Comparison of ENCODE assay signal across 8 mouse cellular contexts in the genomic region with DNA sequence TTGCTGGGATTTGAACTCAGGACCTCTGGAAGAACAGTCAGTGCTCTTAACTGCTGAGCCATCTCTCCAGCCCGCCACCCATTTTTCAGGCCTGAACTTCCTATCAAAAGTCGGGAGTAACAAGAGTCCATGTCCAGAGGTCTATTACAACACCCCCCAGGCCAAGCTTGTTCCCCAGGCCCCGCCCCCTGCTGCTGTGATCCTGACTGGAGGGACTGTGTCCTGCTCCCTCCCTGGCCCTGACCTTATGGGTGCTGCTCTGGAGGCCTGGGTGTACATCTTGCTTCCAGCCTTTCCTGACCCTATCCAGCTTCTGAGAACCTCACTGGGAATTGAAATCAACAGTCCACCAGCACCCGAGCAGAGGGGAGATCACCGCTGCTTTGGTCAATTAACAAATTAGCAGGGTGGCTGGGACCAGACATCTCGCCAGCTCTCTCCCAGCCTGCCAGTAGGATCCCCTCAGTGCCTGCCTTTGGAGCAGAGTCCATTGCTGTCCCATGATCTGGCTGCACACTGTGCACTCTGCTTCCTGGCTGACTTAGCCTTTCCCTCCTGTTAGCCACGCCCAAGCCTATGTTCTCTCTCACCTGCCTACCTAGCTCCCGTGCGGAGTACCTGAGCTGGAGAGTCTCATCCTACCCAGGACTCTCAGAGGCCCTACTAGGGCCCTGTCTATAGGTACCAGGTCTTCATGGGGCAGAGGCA. TPM values are rescaled to one million over a fixed set of nuclear protein-coding genes. Genes with fewer than 3 reads are reported as not detected.
A peak's percentile ranks its signal among the peaks of the same experiment; 100 is the strongest.
DNase-seq lines count a peak whose midpoint lies in the region; ATAC-seq and TF ChIP-seq lines count a peak whose summit lies in the region.
"Had no signal": no experiment of that assay in that cellular context is flagged by ENCODE, and none has a peak within 500 bp of the region (broad histone marks: within the 10 kb centered on the region; RNA-seq: fewer than 3 reads in every experiment).

No protein-coding gene starts in this region.

- 71% methylated on average over 9 of the region's 9 CpGs for WGBS in kidney, embryonic 15.5 days
- WGBS in forebrain, embryonic 14.5 days, result 70% methylated on average over 9 of the region's 9 CpGs
- WGBS in intestine, postnatal 0 days, result 48% methylated on average over 9 of the region's 9 CpGs
- 78% methylated on average over 9 of the region's 9 CpGs for WGBS in midbrain, embryonic 14.5 days

- H3K27ac ChIP-seq in kidney, embryonic 15.5 days, result no peak overlapping the region
- H3K27ac ChIP-seq in forebrain, embryonic 14.5 days (ENCODE audit: low read depth, low read length), result peak overlapping the region; percentile 81
- H3K27ac ChIP-seq in intestine, postnatal 0 days (ENCODE audit: low read depth, low read length), result peak overlapping the region; percentile 93
- H3K27ac ChIP-seq in midbrain, embryonic 14.5 days (replicated peaks; ENCODE audit: low read depth, low read length), result peak overlapping the region; percentile 93
- H3K27ac ChIP-seq: macrophage had no signal

- no peaks in the 10 kb centered on the region for H3K9me3 ChIP-seq in kidney, embryonic 15.5 days (replicated peaks)
- no peaks in the 10 kb centered on the region for H3K9me3 ChIP-seq in forebrain, embryonic 14.5 days (replicated peaks; ENCODE audit: control insufficient read depth, low read length)
- H3K9me3 ChIP-seq in intestine, postnatal 0 days (ENCODE audit: control insufficient read depth), result no peaks in the 10 kb centered on the region
- H3K9me3 ChIP-seq in midbrain, embryonic 14.5 days (ENCODE audit: control insufficient read depth, low read length), result no peaks in the 10 kb centered on the region

- no peak for ATAC-seq in kidney, embryonic 15.5 days (replicated peaks; ENCODE audit: low FRiP score)
- no peak for ATAC-seq in forebrain, embryonic 14.5 days
- peak; percentile 85 for ATAC-seq in intestine, postnatal 0 days
- ATAC-seq in midbrain, embryonic 14.5 days (ENCODE audit: low FRiP score, low TSS enrichment), result no peak

- H3K4me3 ChIP-seq in kidney, embryonic 15.5 days (replicated peaks), result no peak overlapping the region
- no peak overlapping the region for H3K4me3 ChIP-seq in forebrain, embryonic 14.5 days (ENCODE audit: low read depth, low read length)
- no peak overlapping the region for H3K4me3 ChIP-seq in intestine, postnatal 0 days (ENCODE audit: low read depth, low read length)
- H3K4me3 ChIP-seq in midbrain, embryonic 14.5 days (replicated peaks; ENCODE audit: low read depth, low read length), result no peak overlapping the region

- no peak overlapping the region for H3K9ac ChIP-seq in kidney, embryonic 15.5 days
- H3K9ac ChIP-seq in forebrain, embryonic 14.5 days (ENCODE audit: low read length), result no peak overlapping the region
- H3K9ac ChIP-seq in intestine, postnatal 0 days (ENCODE audit: low read depth, low read length), result no peak overlapping the region
- no peak overlapping the region; the same call in 1 of the 2 replicates for H3K9ac ChIP-seq in midbrain, embryonic 14.5 days (replicated peaks; ENCODE audit: low read length)

- no peak for TF ChIP-seq CTCF in intestine, postnatal 0 days (IDR thresholded peaks at IDR 0.05; ENCODE audit: low read depth)

- peak; percentile 18 for DNase-seq in kidney, adult 18-20 months
- no peak for DNase-seq in forebrain, embryonic 14.5 days (ENCODE audit: low spot score)
- no peak for DNase-seq in midbrain, embryonic 14.5 days
- DNase-seq in ovary, postnatal 36 days (ENCODE audit: low spot score), result no peak
- no peak for DNase-seq in right cerebral cortex, adult 2 months (ENCODE audit: low spot score in 2 of 2)

- H3K36me3 ChIP-seq in kidney, embryonic 15.5 days, result no peaks in the 10 kb centered on the region
- no peaks in the 10 kb centered on the region for H3K36me3 ChIP-seq in forebrain, embryonic 14.5 days (ENCODE audit: control insufficient read depth, insufficient read depth, low read length)
- peaks cover 22% of the 10 kb centered on the region; the same call in 1 of the 2 replicates for H3K36me3 ChIP-seq in intestine, postnatal 0 days (ENCODE audit: control insufficient read depth, insufficient read depth)
- H3K36me3 ChIP-seq in midbrain, embryonic 14.5 days (ENCODE audit: control insufficient read depth, insufficient read depth, low read length), result peaks cover 6% of the 10 kb centered on the region

- peaks cover 49% of the 10 kb centered on the region for H3K4me1 ChIP-seq in kidney, embryonic 15.5 days
- H3K4me1 ChIP-seq in forebrain, embryonic 14.5 days (ENCODE audit: control insufficient read depth, insufficient read depth, low read length), result peaks cover 6% of the 10 kb centered on the region; the same call in 1 of the 2 replicates
- H3K4me1 ChIP-seq in intestine, postnatal 0 days (replicated peaks; ENCODE audit: control insufficient read depth, insufficient read depth, low read length), result no peaks in the 10 kb centered on the region
- H3K4me1 ChIP-seq in midbrain, embryonic 14.5 days (ENCODE audit: control insufficient read depth, insufficient read depth, low read length), result peaks cover 29% of the 10 kb centered on the region

- H3K27me3 ChIP-seq in kidney, embryonic 15.5 days, result no peaks in the 10 kb centered on the region
- H3K27me3 ChIP-seq in forebrain, embryonic 14.5 days (replicated peaks; ENCODE audit: control insufficient read depth, insufficient read depth, low read length), result no peaks in the 10 kb centered on the region
- H3K27me3 ChIP-seq in intestine, postnatal 0 days (replicated peaks; ENCODE audit: control insufficient read depth, insufficient read depth, low read length), result no peaks in the 10 kb centered on the region
- H3K27me3 ChIP-seq in midbrain, embryonic 14.5 days (ENCODE audit: control insufficient read depth, insufficient read depth, low read length), result no peaks in the 10 kb centered on the region

- no peak overlapping the region for H3K4me2 ChIP-seq in kidney, embryonic 15.5 days
- no peak overlapping the region for H3K4me2 ChIP-seq in forebrain, embryonic 14.5 days (ENCODE audit: low read length)
- H3K4me2 ChIP-seq in intestine, postnatal 0 days (replicated peaks; ENCODE audit: low read depth), result no peak overlapping the region
- H3K4me2 ChIP-seq in midbrain, embryonic 14.5 days (ENCODE audit: low read length), result no peak overlapping the region

RNA-seq across cellular contexts. Expression of gene Ciz1, which starts 30.4 kb away (rescaled TPM):
- polyA plus RNA-seq in kidney, embryonic 15.5 days (2015; fragmentation: Nextera tagmentation; extraction: Ambion mirVana), result 48.7 and 56.6 TPM in 2 replicates
- polyA plus RNA-seq in forebrain, embryonic 14.5 days (2014; fragmentation: Nextera tagmentation; extraction: Ambion mirVana), result 37.3 and 48.0 TPM in 2 replicates
- 20.1 and 20.7 TPM in 2 replicates for polyA plus RNA-seq in intestine, postnatal 0 days (2015; fragmentation: Nextera tagmentation; extraction: Ambion mirVana)
- 46.4 and 54.1 TPM in 2 replicates for polyA plus RNA-seq in midbrain, embryonic 14.5 days (2014; fragmentation: Nextera tagmentation; extraction: Ambion mirVana)

RNA-seq across cellular contexts. Expression of gene Dnm1, which starts 31.4 kb away (rescaled TPM):
- polyA plus RNA-seq in kidney, embryonic 15.5 days (2015; fragmentation: Nextera tagmentation; extraction: Ambion mirVana), result 6.3 and 7.9 TPM in 2 replicates
- polyA plus RNA-seq in forebrain, embryonic 14.5 days (2014; fragmentation: Nextera tagmentation; extraction: Ambion mirVana), result 28.2 and 42.8 TPM in 2 replicates
- 23.5 and 30.0 TPM in 2 replicates for polyA plus RNA-seq in intestine, postnatal 0 days (2015; fragmentation: Nextera tagmentation; extraction: Ambion mirVana)
- polyA plus RNA-seq in midbrain, embryonic 14.5 days (2014; fragmentation: Nextera tagmentation; extraction: Ambion mirVana), result 90.6 and 103 TPM in 2 replicates

RNA-seq across cellular contexts. Expression of gene Swi5, which starts 33.9 kb away (rescaled TPM):
- polyA plus RNA-seq in kidney, embryonic 15.5 days (2015; fragmentation: Nextera tagmentation; extraction: Ambion mirVana), result 419 and 447 TPM in 2 replicates
- polyA plus RNA-seq in forebrain, embryonic 14.5 days (2014; fragmentation: Nextera tagmentation; extraction: Ambion mirVana), result 186 and 243 TPM in 2 replicates
- 255 and 271 TPM in 2 replicates for polyA plus RNA-seq in intestine, postnatal 0 days (2015; fragmentation: Nextera tagmentation; extraction: Ambion mirVana)
- polyA plus RNA-seq in midbrain, embryonic 14.5 days (2014; fragmentation: Nextera tagmentation; extraction: Ambion mirVana), result 169 and 339 TPM in 2 replicates

RNA-seq across cellular contexts. Expression of gene Golga2, which starts 34.6 kb away (rescaled TPM):
- 23.0 and 27.3 TPM in 2 replicates for polyA plus RNA-seq in kidney, embryonic 15.5 days (2015; fragmentation: Nextera tagmentation; extraction: Ambion mirVana)
- 15.5 and 20.6 TPM in 2 replicates for polyA plus RNA-seq in forebrain, embryonic 14.5 days (2014; fragmentation: Nextera tagmentation; extraction: Ambion mirVana)
- 15.2 and 18.1 TPM in 2 replicates for polyA plus RNA-seq in intestine, postnatal 0 days (2015; fragmentation: Nextera tagmentation; extraction: Ambion mirVana)
- polyA plus RNA-seq in midbrain, embryonic 14.5 days (2014; fragmentation: Nextera tagmentation; extraction: Ambion mirVana), result 22.5 and 26.1 TPM in 2 replicates

RNA-seq across cellular contexts. Expression of gene 1110008P14Rik, which starts 60.0 kb away (rescaled TPM):
- 47.1 and 52.1 TPM in 2 replicates for polyA plus RNA-seq in kidney, embryonic 15.5 days (2015; fragmentation: Nextera tagmentation; extraction: Ambion mirVana)
- polyA plus RNA-seq in forebrain, embryonic 14.5 days (2014; fragmentation: Nextera tagmentation; extraction: Ambion mirVana), result 86.9 and 98.4 TPM in 2 replicates
- polyA plus RNA-seq in intestine, postnatal 0 days (2015; fragmentation: Nextera tagmentation; extraction: Ambion mirVana), result 95.0 and 100 TPM in 2 replicates
- 107 and 153 TPM in 2 replicates for polyA plus RNA-seq in midbrain, embryonic 14.5 days (2014; fragmentation: Nextera tagmentation; extraction: Ambion mirVana)
